Mouse (Mus musculus): ENCODE results near the gene Prph.

DNA sequence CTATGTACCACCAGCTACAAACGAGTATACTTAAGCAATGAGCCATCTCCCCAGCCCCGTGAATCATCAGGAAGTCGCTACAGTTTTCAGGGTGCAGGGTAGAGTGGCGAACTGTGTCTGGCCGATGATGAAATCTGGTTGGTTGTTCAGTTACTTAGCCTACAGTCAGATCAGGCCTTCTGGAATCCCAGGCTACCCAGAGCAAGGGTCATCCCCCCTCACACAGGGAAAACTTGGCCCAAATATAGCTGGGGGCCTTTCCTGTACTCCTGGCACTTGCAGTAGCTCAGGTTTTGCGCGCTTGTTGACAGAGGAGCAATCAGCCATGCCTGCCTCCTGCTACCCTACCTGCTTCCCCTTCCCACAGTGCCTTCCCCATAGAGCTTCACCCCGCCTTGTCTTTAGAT, 37.6 kb upstream of the Prph start:
- TF ChIP-seq CTCF (IDR thresholded peaks at IDR 0.05; ENCODE audit: borderline replicate concordance, insufficient read depth, low read length) (no peak), POLR2A (IDR thresholded peaks at IDR 0.05; ENCODE audit: low read depth, low read length) (no peak)

All from embryonic fibroblast, embryonic 13.5 days (primary cell).